Mouse (Mus musculus) intestine, embryonic 14.5 days (tissue): ENCODE data around the gene Donson. TPM values are rescaled to one million over a fixed set of nuclear protein-coding genes. Genes with fewer than 3 reads are reported as not detected.

Experiments
- ATAC-seq: fragments of 200-750 bp; cut with Nextera tagmentation; replicated peaks from 2 replicates; pipeline ENCODE4 v1.8.0; 2017; ENCODE audit warnings: low read depth, moderate number of reproducible peaks, moderate TSS enrichment, moderate library complexity; ENCODE audit not compliant: low FRiP score, low TSS enrichment
- DNase-seq: peaks from one replicate; pipeline ENCODE4 v3.0.0-alpha.2; 2018; ENCODE audit warnings: low spot score
- H3K27ac ChIP-seq: fragments of 300-500 bp; sonication (generic); 2 replicates; pipeline ENCODE4 v1.5.1; 2014; ENCODE audit warnings: low read depth, mild to moderate bottlenecking, control low read depth
- H3K27me3 ChIP-seq: fragments of 300-500 bp; sonication (generic); replicated peaks from 2 replicates; pipeline ENCODE4 v1.6.1; 2014; ENCODE audit warnings: low read length, control low read depth; ENCODE audit not compliant: control insufficient read depth, insufficient read depth
- H3K36me3 ChIP-seq: fragments of 300-500 bp; sonication (generic); 2 replicates; pipeline ENCODE4 v1.6.1; 2014; ENCODE audit warnings: low read length, control low read depth; ENCODE audit not compliant: control insufficient read depth, insufficient read depth
- H3K4me1 ChIP-seq: fragments of 300-500 bp; sonication (generic); replicated peaks from 2 replicates; pipeline ENCODE4 v1.6.1; 2014; ENCODE audit warnings: low read length, control low read depth, mixed read lengths; ENCODE audit not compliant: control insufficient read depth, insufficient read depth
- H3K4me2 ChIP-seq: fragments of 300-500 bp; sonication (generic); 2 replicates; pipeline ENCODE4 v1.6.1; 2014; ENCODE audit warnings: low read length
- H3K4me3 ChIP-seq: fragments of 300-500 bp; sonication (generic); 2 replicates; pipeline ENCODE4 v1.5.1; 2014; ENCODE audit warnings: low read depth, low read length, control low read depth, mixed read lengths
- H3K9ac ChIP-seq: fragments of 300-500 bp; sonication (generic); 2 replicates; pipeline ENCODE4 v1.6.1; 2014; ENCODE audit warnings: mild to moderate bottlenecking, low read length
- H3K9me3 ChIP-seq: fragments of 300-500 bp; sonication (generic); 2 replicates; pipeline ENCODE4 v1.6.1; 2016; ENCODE audit warnings: low read length, control low read depth; ENCODE audit not compliant: control insufficient read depth
- WGBS: fragments of 180-500 bp; shearing (Covaris S2); extraction: QIAGEN DNeasy Blood & Tissue Kit; methylation state at CpG from one replicate; pipeline ENCODE4 v1.1.7; 2014; 5-methylcytosine and 5-hydroxymethylcytosine counted together
- polyA plus RNA-seq: library from polyadenylated mRNA; unstranded; fragments of >200 nt; fragmentation: Nextera tagmentation; extraction: Ambion mirVana; gene quantifications from 2 replicates; pipeline ENCODE4 v1.2.1, GENCODE M21; 2014

Gene Donson
- polyA plus RNA-seq, 1 experiment from 2014 or later = 24.7 TPM

- WGBS = 87% methylated on average over 4 of the region's 4 CpGs
- H3K4me2 ChIP-seq = no peak overlapping the region
- peaks cover 93% of the 10 kb centered on the region for H3K36me3 ChIP-seq
- H3K4me3 ChIP-seq = no peak overlapping the region
- no peaks in the 10 kb centered on the region for H3K9me3 ChIP-seq
- no peak overlapping the region for H3K27ac ChIP-seq
- no peaks in the 10 kb centered on the region for H3K4me1 ChIP-seq
- no peak overlapping the region for H3K9ac ChIP-seq
- ATAC-seq = no peak
- H3K27me3 ChIP-seq = no peaks in the 10 kb centered on the region
- no peak for DNase-seq
Measured at GRCm38 (mm10) chr16:91629749-91630148, 58.8 kb downstream of the Donson start.

- no peak overlapping the region for H3K27ac ChIP-seq
- H3K27me3 ChIP-seq = no peaks in the 10 kb centered on the region
- no peak overlapping the region for H3K4me2 ChIP-seq
- ATAC-seq (no peak), DNase-seq (no peak)
- no peaks in the 10 kb centered on the region for H3K9me3 ChIP-seq
- no peaks in the 10 kb centered on the region for H3K4me1 ChIP-seq
- H3K36me3 ChIP-seq = peaks cover 99% of the 10 kb centered on the region
- no peak overlapping the region for H3K9ac ChIP-seq
- 90% methylated on average over 3 of the region's 3 CpGs for WGBS
- H3K4me3 ChIP-seq = no peak overlapping the region
Measured at GRCm38 (mm10) chr16:91628673-91629072, 59.9 kb downstream of the Donson start.

- H3K36me3 ChIP-seq = peaks cover 99% of the 10 kb centered on the region
- no peak for ATAC-seq
- WGBS = 89% methylated on average over 7 of the region's 7 CpGs
Measured at GRCm38 (mm10) chr16:91627831-91628230, 60.7 kb downstream of the Donson start.

More at GRCm38 (mm10) chr16:91627831-91628230, 60.7 kb downstream of the Donson start:
- DNase-seq = no peak
- no peaks in the 10 kb centered on the region for H3K27me3 ChIP-seq
- H3K27ac ChIP-seq = no peak overlapping the region
- no peaks in the 10 kb centered on the region for H3K9me3 ChIP-seq
- H3K4me3 ChIP-seq = no peak overlapping the region
- H3K4me1 ChIP-seq = no peaks in the 10 kb centered on the region
- H3K4me2 ChIP-seq = no peak overlapping the region
- no peak overlapping the region for H3K9ac ChIP-seq

Other genes with a start within 250 kb of the Donson start
- 51.9 and 60.9 TPM in 2 replicates for gene Ifnar1, start 203.5 kb downstream of the Donson start, polyA plus RNA-seq
- 65.3 and 68.4 TPM in 2 replicates for gene Ifngr2, start 141.7 kb downstream of the Donson start, polyA plus RNA-seq
- 29.1 and 31.1 TPM in 2 replicates for gene Tmem50b, start 91.0 kb downstream of the Donson start, polyA plus RNA-seq
- 2.4 and 2.8 TPM in 2 replicates for gene Dnajc28, start 69.7 kb downstream of the Donson start, polyA plus RNA-seq
- gene Gart, start 41.8 kb downstream of the Donson start, polyA plus RNA-seq = 125 and 137 TPM in 2 replicates
- gene Son, start 41.3 kb downstream of the Donson start, polyA plus RNA-seq = 138 and 146 TPM in 2 replicates
- 69.4 and 73.3 TPM in 2 replicates for gene Cryzl1, start 40.2 kb upstream of the Donson start, polyA plus RNA-seq
- gene Itsn1, start 40.5 kb upstream of the Donson start, polyA plus RNA-seq = 22.5 and 22.7 TPM in 2 replicates